Mouse (Mus musculus): ENCODE results near the gene Gtpbp6. TPM values are rescaled to one million over a fixed set of nuclear protein-coding genes. Genes with fewer than 3 reads are reported as not detected.
"Not testable (repeated sequence)": the region's sequence is repeated elsewhere in the genome, so short reads cannot be mapped to it uniquely, and the experiment has no call there.

Gene Gtpbp6
- polyA plus RNA-seq, 2 experiments = 30.2 to 152 TPM

- Histone ChIP-seq H3K27ac (replicated peaks; ENCODE audit: low read depth, low read length) (no peak overlapping the region), H3K27me3 (ENCODE audit: control insufficient read depth, insufficient read depth, low read length) (no peaks in the 10 kb centered on the region), H3K4me3 (replicated peaks; ENCODE audit: low read length) (no peak overlapping the region), H3K9me3 (ENCODE audit: control insufficient read depth, low read length) (no peaks in the 10 kb centered on the region), H3K4me1 (ENCODE audit: control insufficient read depth, insufficient read depth, low read length) (no peaks in the 10 kb centered on the region), H3K36me3 (ENCODE audit: control insufficient read depth, insufficient read depth, low read length) (no peaks in the 10 kb centered on the region), H3K9ac (ENCODE audit: low read depth, low read length, severe bottlenecking) (no peak overlapping the region), H3K4me2 (replicated peaks; ENCODE audit: low read depth, low read length, severe bottlenecking) (no peak overlapping the region)
- DNase-seq (ENCODE audit: low spot score) = no peak
- no peak for TF ChIP-seq POLR2A (IDR thresholded peaks at IDR 0.05; ENCODE audit: borderline replicate concordance, extremely low read depth, insufficient read depth, insufficient read length)
- 31% methylated on average over 14 of the region's 14 CpGs for WGBS
- no peak for ATAC-seq (ENCODE audit: low FRiP score, low read depth)
Measured at GRCm38 (mm10) chr5:110086161-110086866, 21.7 kb downstream of the Gtpbp6 start.

- 0 out of 2 replicates have a peak, but pooled peaks cover 3% of the 10 kb centered on the region for H3K36me3 ChIP-seq (ENCODE audit: control insufficient read depth, insufficient read depth, low read length)
- DNase-seq (ENCODE audit: low spot score) (no peak), ATAC-seq (ENCODE audit: low FRiP score, low read depth) (no peak)
- H3K9ac ChIP-seq (ENCODE audit: low read depth, low read length, severe bottlenecking) = no peak overlapping the region
- peaks cover 17% of the 10 kb centered on the region; the same call in 1 of the 2 replicates for H3K9me3 ChIP-seq (ENCODE audit: control insufficient read depth, low read length)
- H3K4me2 ChIP-seq (replicated peaks; ENCODE audit: low read depth, low read length, severe bottlenecking) = no peak overlapping the region
- H3K27me3 ChIP-seq (ENCODE audit: control insufficient read depth, insufficient read depth, low read length) = no peaks in the 10 kb centered on the region
- H3K27ac ChIP-seq (replicated peaks; ENCODE audit: low read depth, low read length) = no peak overlapping the region
- TF ChIP-seq POLR2A (IDR thresholded peaks at IDR 0.05; ENCODE audit: borderline replicate concordance, extremely low read depth, insufficient read depth, insufficient read length) = no peak
- 79% methylated on average over 4 of the region's 4 CpGs for WGBS
- no peaks in the 10 kb centered on the region for H3K4me1 ChIP-seq (ENCODE audit: control insufficient read depth, insufficient read depth, low read length)
- no peak overlapping the region for H3K4me3 ChIP-seq (replicated peaks; ENCODE audit: low read length)
Measured at GRCm38 (mm10) chr5:110082961-110083360, 25.0 kb downstream of the Gtpbp6 start.

GRCm38 (mm10) chr5:110072413-110072812 lies 35.6 kb downstream of the Gtpbp6 start, which contains the start of gene Gm17655:
Gm17655 (minus strand) TSS chr5:110072513.
- WGBS = 85% methylated on average over 2 of the region's 2 CpGs
- ATAC-seq (ENCODE audit: low FRiP score, low read depth); H3K27me3 ChIP-seq (ENCODE audit: control insufficient read depth, insufficient read depth, low read length); DNase-seq (ENCODE audit: low spot score); H3K4me3 ChIP-seq (replicated peaks; ENCODE audit: low read length); H3K27ac ChIP-seq (replicated peaks; ENCODE audit: low read depth, low read length); H3K4me2 ChIP-seq (replicated peaks; ENCODE audit: low read depth, low read length, severe bottlenecking); H3K9ac ChIP-seq (ENCODE audit: low read depth, low read length, severe bottlenecking); H3K36me3 ChIP-seq (ENCODE audit: control insufficient read depth, insufficient read depth, low read length); H3K4me1 ChIP-seq (ENCODE audit: control insufficient read depth, insufficient read depth, low read length): not testable (repeated sequence)
- H3K9me3 ChIP-seq (ENCODE audit: control insufficient read depth, low read length) = peaks cover 18% of the 10 kb centered on the region

- H3K27me3 ChIP-seq (ENCODE audit: control insufficient read depth, insufficient read depth, low read length) = no peaks in the 10 kb centered on the region
- TF ChIP-seq POLR2A (IDR thresholded peaks at IDR 0.05; ENCODE audit: borderline replicate concordance, extremely low read depth, insufficient read depth, insufficient read length) = no peak
- H3K4me1 ChIP-seq (ENCODE audit: control insufficient read depth, insufficient read depth, low read length) = no peaks in the 10 kb centered on the region
- H3K9ac ChIP-seq (ENCODE audit: low read depth, low read length, severe bottlenecking) = peak overlapping the region; percentile 52
- peak; percentile 84 for DNase-seq (ENCODE audit: low spot score)
- H3K36me3 ChIP-seq (ENCODE audit: control insufficient read depth, insufficient read depth, low read length) = no peaks in the 10 kb centered on the region
- H3K4me2 ChIP-seq (replicated peaks; ENCODE audit: low read depth, low read length, severe bottlenecking) = peak overlapping the region; percentile 47
- ATAC-seq (ENCODE audit: low FRiP score, low read depth) = peak; percentile 98
- 2% methylated on average over 19 of the region's 19 CpGs for WGBS
- H3K4me3 ChIP-seq (replicated peaks; ENCODE audit: low read length) = peak overlapping the region; percentile 49
- H3K27ac ChIP-seq (replicated peaks; ENCODE audit: low read depth, low read length) = no peak overlapping the region
- no peaks in the 10 kb centered on the region for H3K9me3 ChIP-seq (ENCODE audit: control insufficient read depth, low read length)
Measured at GRCm38 (mm10) chr5:110057637-110058408, 50.2 kb downstream of the Gtpbp6 start.

Other genes starting within 250 kb of the Gtpbp6 start
- gene Gm15446, start 184.8 kb downstream of the Gtpbp6 start, polyA plus RNA-seq (2012; rRNA removed) = 0.08 and 0.18 TPM in 2 replicates
- 1.2 TPM in 2 replicates for gene Gm15446, start 184.8 kb downstream of the Gtpbp6 start, polyA plus RNA-seq (2014; fragmentation: Nextera tagmentation; extraction: Ambion mirVana)
- 19.6 and 25.7 TPM in 2 replicates for gene Zfp932, start 111.7 kb downstream of the Gtpbp6 start, polyA plus RNA-seq (2012; rRNA removed)
- 22.1 and 24.4 TPM in 2 replicates for gene Zfp932, start 111.7 kb downstream of the Gtpbp6 start, polyA plus RNA-seq (2014; fragmentation: Nextera tagmentation; extraction: Ambion mirVana)
- 0.93 and 1.1 TPM in 2 replicates for gene Gm17655, start 35.7 kb downstream of the Gtpbp6 start, polyA plus RNA-seq (2012; rRNA removed)
- 3.1 and 3.7 TPM in 2 replicates for gene Gm17655, start 35.7 kb downstream of the Gtpbp6 start, polyA plus RNA-seq (2014; fragmentation: Nextera tagmentation; extraction: Ambion mirVana)
- 0.59 and 0.74 TPM in 2 replicates for gene Gm35315, start 13.8 kb downstream of the Gtpbp6 start, polyA plus RNA-seq (2012; rRNA removed)
- gene Gm35315, start 13.8 kb downstream of the Gtpbp6 start, polyA plus RNA-seq (2014; fragmentation: Nextera tagmentation; extraction: Ambion mirVana) = 0.59 and 1.3 TPM in 2 replicates
- 0.89 and 1.1 TPM in 2 replicates for gene Plcxd1, start 8.2 kb downstream of the Gtpbp6 start, polyA plus RNA-seq (2012; rRNA removed)
- gene Plcxd1, start 8.2 kb downstream of the Gtpbp6 start, polyA plus RNA-seq (2014; fragmentation: Nextera tagmentation; extraction: Ambion mirVana) = 0.88 and 1.0 TPM in 2 replicates
- 2.4 and 3.0 TPM in 2 replicates for gene Zfp605, start 1.9 kb upstream of the Gtpbp6 start, polyA plus RNA-seq (2012; rRNA removed)
- gene Zfp605, start 1.9 kb upstream of the Gtpbp6 start, polyA plus RNA-seq (2014; fragmentation: Nextera tagmentation; extraction: Ambion mirVana) = 3.4 and 5.7 TPM in 2 replicates
- 51.7 and 55.7 TPM in 2 replicates for gene Chfr, start 27.6 kb upstream of the Gtpbp6 start, polyA plus RNA-seq (2012; rRNA removed)
- 33.8 and 38.8 TPM in 2 replicates for gene Chfr, start 27.6 kb upstream of the Gtpbp6 start, polyA plus RNA-seq (2014; fragmentation: Nextera tagmentation; extraction: Ambion mirVana)
- gene Golga3, start 68.5 kb upstream of the Gtpbp6 start, polyA plus RNA-seq (2012; rRNA removed) = 16.8 and 20.4 TPM in 2 replicates
- gene Golga3, start 68.5 kb upstream of the Gtpbp6 start, polyA plus RNA-seq (2014; fragmentation: Nextera tagmentation; extraction: Ambion mirVana) = 29.7 and 30.8 TPM in 2 replicates
- gene Ankle2, start 122.8 kb upstream of the Gtpbp6 start, polyA plus RNA-seq (2012; rRNA removed) = 17.6 and 20.5 TPM in 2 replicates
- gene Ankle2, start 122.8 kb upstream of the Gtpbp6 start, polyA plus RNA-seq (2014; fragmentation: Nextera tagmentation; extraction: Ambion mirVana) = 31.8 and 35.3 TPM in 2 replicates
- gene Pgam5, start 161.7 kb upstream of the Gtpbp6 start, polyA plus RNA-seq (2012; rRNA removed) = 41.0 and 44.4 TPM in 2 replicates
- 70.2 and 74.7 TPM in 2 replicates for gene Pgam5, start 161.7 kb upstream of the Gtpbp6 start, polyA plus RNA-seq (2014; fragmentation: Nextera tagmentation; extraction: Ambion mirVana)
- 3.2 and 3.8 TPM in 2 replicates for gene Pxmp2, start 178.0 kb upstream of the Gtpbp6 start, polyA plus RNA-seq (2012; rRNA removed)
- gene Pxmp2, start 178.0 kb upstream of the Gtpbp6 start, polyA plus RNA-seq (2014; fragmentation: Nextera tagmentation; extraction: Ambion mirVana) = 4.7 and 6.4 TPM in 2 replicates
- gene Pole, start 178.1 kb upstream of the Gtpbp6 start, polyA plus RNA-seq (2012; rRNA removed) = 34.1 and 36.6 TPM in 2 replicates
- gene Pole, start 178.1 kb upstream of the Gtpbp6 start, polyA plus RNA-seq (2014; fragmentation: Nextera tagmentation; extraction: Ambion mirVana) = 24.3 and 27.3 TPM in 2 replicates
- gene P2rx2, start 235.0 kb upstream of the Gtpbp6 start, polyA plus RNA-seq (2012; rRNA removed) = 3.0 and 3.1 TPM in 2 replicates
- gene P2rx2, start 235.0 kb upstream of the Gtpbp6 start, polyA plus RNA-seq (2014; fragmentation: Nextera tagmentation; extraction: Ambion mirVana) = 1.4 and 2.2 TPM in 2 replicates
- not detected in 2 replicates for gene Lrcol1, start 236.5 kb upstream of the Gtpbp6 start, polyA plus RNA-seq (2012; rRNA removed)
- gene Lrcol1, start 236.5 kb upstream of the Gtpbp6 start, polyA plus RNA-seq (2014; fragmentation: Nextera tagmentation; extraction: Ambion mirVana) = not detected in 2 replicates

Measured in limb, embryonic 14.5 days (tissue).